Mouse (Mus musculus) natural killer cell, adult 2 months (primary cell): ENCODE measurements around the gene Anks4b.

Experiments
- DNase-seq, 2 experiments: peaks; one replicate each; pipeline ENCODE4 v3.0.0; 2022; ENCODE audit warnings: low spot score in 2 of 2

Anks4b gene

DNA sequence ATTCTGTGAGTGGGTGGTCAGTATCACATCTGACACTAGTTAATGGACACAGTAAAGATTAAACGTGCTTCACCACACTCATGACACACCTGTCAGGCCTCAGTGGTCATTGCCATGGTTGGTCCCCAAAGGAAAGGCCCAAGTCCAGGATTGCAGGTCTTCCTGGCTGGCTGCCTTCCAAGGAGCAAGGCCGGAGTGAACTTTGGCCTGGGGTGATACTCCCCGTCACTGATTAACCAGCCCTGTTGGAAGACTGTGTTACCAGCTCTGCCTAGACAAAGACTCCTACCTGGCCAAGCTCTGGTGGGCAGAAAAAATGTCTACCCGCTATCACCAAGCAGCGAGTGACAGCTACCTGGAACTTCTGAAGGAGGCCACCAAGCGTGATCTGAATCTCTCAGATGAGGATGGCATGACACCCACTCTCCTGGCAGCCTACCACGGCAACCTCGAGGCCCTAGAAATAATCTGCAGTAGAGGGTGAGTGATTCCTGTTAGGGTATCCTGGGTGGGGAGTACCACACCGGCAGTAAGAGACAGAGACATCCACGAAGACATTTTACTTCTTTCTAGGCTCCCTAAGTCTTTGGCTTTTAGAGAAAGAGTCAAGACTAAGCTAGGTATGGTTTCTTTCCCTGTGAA is at the start of gene Anks4b:
TSS of gene Anks4b (plus strand) at position 256 of the 642 bp plus-strand sequence.
- DNase-seq = no peak

DNA sequence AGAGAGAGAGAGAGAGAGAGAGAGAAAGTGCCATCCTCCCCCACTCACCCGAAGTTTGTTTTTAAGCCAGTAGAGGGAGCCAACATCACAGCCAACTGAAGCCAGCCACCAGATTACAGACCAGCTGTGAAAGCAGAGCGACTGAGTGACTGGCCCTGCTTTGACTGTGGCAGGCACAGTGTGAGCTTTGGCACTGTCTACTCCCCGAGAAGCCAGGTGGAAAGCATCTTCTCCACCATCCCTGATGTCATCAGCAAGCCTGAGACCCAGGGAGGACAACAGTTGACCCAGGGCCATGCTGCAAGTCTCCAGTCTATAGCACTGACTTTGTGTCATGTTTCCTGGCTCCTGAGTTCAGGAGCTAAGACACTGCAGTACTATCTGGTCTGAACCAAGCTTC is 48.8 kb upstream of the Anks4b start:
- DNase-seq = no peak

DNA sequence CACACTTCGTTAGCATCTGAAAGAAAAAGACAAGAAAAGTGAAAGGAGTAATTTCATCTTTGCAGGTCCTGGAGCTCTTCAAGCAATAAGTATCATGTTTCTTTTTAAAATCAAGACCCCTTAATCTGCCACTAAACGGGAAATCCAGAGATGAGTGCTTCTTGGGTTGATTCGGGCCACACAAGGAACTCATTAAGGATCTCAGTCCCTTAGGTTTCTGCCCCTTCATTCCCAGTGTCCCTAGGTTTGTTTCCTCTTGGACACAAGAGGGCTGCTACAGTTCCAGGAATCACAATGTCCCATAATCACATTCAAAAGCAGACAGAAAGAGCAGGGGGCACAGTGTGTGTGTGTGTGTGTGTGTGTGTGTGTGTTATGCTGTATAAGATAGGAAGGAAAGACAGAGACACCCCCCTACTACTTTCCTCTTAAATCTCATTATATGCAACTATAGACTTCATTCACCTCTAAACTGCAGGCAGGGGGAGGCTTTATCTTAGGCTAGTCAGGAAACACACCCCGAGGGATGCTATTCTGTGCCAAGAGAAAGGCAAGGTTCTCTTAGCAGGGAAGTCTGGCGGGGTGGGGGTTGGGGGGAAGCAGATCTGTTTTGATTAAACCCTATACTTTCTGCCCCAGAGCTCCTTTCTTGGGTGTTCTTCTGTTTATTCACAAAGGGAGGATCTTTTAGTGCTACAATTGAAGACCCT is 46.5 kb upstream of the Anks4b start:
- no peak for DNase-seq

DNA sequence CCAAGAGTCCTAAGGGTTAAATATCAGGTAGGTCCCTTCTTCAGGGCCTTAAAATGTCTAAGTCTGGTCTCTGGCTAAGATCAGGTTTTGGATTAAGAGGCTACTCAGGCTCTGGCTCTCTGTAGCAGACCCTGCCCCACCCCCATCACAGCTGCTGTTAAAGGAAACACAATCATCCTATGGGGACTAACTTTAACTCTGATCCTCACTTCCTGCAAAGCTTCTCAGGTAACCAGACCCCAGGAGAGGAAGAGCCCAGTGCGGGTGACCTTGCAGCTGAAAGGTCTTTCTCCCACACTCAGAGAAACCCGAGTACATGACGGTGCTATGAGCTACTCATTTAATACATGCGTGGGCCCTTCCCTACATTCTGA is 46.0 kb upstream of the Anks4b start:
- DNase-seq = no peak

DNA sequence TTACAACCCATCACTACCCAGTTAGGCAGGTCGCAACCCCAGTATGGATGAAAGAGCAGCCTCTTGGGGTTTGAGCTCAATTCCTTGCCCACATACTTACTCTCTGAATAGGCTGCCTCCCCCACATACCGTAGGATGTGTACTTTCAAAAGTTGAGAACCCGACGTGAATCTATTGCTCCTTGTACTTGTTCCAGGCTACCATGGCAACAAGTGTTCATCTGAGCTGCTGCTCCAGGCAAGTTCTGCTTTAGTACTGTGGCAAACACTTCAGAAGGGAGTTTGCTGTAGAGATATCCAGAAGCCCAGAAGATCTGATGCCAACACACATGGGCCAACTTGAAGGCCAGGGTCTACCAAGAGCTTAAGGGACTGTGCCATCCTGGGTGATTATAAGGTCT is 44.7 kb upstream of the Anks4b start:
- no peak for DNase-seq

DNA sequence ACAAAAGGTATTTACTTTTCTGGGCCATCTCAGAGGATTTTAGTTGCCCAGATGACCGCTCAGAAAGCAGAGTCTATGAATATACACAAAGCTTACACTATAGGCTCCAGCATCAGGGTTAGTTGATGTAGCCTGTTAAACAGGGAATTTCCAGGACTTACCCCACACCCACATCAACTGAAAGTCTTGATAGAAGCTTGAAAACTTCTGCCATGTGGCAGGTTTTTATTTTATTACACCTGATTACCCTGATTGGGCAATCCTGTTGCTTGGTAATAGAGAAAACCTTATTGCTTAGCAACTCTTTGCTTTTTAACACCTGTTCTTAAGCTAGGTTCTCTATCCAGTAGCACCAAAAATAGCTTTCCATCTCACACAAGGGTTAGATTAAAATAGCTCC is 30.9 kb upstream of the Anks4b start:
- no peak for DNase-seq

DNA sequence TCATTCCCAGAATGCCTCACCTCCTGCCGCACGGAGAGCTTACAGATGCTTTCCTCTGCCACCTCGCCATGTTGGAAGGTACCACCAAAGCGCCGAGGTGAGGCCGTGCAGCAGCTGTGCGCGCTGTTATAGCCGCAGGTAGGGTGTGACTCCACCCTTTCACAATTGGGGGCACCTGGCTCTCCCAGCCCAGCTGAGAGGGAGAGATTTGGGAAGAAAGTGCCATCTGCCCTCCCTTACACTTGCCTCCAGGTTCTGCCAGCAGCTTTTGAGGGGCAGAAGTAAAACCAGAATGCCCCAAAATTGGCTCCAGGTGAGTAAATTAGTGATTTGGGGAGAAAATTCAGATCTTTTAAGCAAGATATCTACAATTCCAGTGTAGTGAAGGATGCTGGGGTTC is 28.5 kb upstream of the Anks4b start, which contains the start of gene Zp2:
TSS of gene Zp2 (minus strand) at position 101 of the 400 bp plus-strand sequence.
- no peak for DNase-seq

DNA sequence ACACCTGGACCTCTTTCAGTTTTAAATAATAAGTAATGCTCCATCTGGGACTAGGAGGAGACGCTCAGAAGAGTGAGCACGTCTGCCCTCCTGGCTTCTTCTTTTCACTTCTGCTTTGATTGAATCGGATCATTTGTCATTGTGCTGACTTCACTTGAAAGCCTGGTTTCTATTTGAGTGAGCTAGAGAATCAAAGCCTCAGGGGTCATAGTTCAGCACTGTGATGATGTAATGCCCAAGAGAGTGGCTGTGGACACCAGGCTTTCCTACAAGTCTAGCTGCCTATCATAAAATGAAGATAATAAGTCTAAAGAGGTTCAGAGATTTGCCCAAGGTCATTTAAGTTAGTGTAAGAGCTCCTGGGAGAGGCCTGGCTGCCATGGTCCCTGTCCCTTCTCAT is 23.4 kb upstream of the Anks4b start:
- DNase-seq = no peak

DNA sequence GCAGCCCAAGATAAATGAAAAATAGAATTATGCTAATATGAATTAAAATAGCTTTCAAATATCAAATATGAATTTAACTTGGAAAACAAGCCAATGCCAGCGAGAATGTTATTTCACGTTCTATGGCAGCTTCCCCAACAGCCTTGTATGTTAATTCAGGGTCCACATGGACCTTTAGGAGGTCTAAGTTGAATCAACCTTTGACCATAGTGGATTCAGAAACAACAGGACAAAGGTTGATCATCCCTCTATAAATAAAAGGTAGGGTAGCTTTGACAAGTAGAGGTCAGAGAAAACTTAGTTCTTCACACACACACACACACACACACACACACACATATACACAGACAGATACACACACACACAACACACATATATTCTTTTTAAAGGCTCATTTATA is 22.8 kb upstream of the Anks4b start:
- no peak for DNase-seq

DNA sequence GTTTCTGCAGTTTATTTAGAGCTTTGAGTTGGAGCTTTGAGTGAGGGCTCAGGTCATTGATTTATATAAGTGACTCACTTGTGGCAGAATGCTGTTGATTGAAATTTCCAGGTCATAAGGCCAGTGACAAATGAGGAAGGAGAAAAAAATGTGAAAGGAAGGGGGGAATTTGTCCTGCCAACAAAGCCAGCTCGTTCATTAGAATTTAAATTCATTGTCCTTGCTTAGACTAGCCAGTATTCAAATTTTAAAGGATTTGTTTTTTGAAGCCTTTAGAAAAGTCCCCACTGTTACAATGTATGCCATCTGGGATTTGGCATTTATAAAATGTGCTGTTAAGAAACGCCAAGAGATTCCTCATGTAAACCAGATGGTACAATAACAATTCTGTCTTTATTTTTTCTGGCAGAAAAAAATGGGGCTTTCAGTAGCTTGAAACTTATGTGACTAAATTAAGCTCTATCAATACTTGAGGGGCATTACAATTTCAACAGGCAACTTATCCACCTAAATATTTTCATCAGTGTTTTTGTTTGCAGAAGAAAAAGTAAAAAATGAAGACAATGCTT is 16.7 kb upstream of the Anks4b start:
- no peak for DNase-seq

DNA sequence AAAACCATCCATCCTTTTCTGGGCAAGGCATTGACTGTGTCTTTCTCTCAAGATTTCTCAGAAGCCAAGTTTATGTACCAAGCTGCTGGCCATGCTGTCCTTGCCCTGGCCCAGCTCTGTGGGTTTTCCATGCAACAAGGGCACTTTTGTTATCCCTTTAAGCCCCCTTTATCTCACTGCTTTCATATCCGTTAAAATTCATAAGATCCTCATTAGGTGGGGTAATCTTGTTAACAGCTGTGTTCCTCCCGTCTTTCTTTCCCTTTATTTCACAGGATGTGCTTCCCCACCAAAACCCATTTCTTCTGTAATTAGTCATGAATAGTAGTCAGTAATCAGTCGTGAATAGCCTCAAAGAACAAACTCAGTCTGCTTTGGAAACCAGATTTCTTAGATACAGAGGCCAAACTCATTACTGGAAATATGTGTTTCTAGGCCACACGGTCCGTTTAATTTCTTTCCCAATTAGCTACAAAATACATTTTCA is 16.0 kb upstream of the Anks4b start:
- no peak for DNase-seq

DNA sequence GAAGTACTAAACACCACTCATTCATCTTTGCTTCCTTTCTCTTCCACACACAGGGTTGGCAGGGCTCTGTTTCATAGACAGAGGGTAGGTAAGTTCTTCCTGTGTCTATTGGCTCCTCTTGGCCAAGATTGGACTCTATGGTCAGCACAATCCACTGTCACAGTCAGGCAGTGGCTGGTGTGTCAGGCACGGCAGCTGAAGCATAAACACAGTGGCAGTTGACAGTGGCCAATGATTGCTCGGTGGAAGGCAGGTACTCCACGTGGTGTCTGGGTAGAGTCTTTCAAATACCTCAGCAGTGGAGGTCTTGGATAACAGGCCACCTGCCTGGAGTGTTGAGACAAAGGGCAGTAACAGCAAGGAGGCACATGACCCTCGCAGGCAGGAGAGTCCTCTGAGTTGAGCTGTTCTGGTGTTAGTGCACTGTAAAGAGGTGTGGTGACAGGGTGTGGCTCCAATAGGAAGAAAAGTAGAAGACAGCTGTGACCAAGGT is 15.5 kb upstream of the Anks4b start:
- no peak for DNase-seq

DNA sequence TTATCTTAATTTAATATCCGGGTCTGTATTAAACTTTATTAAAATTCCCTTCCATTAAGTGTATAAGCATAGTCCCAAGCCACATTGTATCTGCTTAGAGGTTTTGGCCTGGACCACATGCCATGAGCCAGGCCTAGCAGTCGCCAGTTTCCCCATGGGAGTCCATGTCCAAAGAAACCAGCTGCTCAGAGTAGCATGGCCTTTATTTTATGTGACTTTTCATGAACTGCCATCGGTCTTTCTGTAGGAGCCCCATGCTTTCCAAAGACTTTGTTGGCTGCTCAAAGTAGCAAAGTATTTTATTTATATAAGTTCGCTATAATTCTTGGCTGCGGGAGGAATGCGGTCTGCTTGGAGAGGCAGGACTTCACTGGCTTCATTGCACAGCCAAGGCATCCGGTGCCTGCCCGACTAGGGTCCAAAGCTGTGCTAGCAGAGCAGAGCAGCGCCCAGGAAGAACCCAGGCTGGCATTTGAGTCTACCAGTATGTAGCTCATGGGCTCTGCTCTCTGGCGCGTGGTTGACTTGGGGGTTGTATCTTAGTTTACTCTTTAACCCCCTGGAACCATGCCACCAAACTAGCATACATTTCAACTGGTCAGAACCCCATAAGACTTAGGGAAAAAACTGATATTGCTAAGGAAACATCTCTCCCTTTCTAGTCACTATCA is 9.9 kb upstream of the Anks4b start:
- DNase-seq = no peak

DNA sequence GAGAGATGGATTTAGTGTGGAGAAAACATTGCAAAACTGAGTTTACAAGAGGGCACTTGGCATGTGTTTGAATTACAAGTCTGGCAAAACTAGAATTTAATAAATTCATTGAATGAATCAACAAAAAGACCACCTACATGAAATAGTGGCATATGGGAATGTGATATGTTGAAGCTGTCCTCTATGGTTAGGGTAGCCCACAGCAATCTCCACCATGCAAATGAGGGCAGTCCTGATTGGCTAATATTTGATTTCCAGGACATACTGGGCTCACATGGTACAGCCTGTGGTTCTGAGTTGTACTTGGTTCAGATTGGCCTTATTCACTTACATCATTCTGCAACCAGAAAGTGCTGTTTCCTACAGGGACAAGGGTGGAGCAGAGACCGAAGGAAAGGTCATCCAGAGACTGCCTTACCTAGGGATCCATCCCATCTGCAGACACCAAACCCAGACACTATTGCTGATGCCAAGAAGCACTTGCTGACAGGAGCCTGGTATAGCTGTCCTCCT is 1.4 kb upstream of the Anks4b start:
- DNase-seq = no peak

DNA sequence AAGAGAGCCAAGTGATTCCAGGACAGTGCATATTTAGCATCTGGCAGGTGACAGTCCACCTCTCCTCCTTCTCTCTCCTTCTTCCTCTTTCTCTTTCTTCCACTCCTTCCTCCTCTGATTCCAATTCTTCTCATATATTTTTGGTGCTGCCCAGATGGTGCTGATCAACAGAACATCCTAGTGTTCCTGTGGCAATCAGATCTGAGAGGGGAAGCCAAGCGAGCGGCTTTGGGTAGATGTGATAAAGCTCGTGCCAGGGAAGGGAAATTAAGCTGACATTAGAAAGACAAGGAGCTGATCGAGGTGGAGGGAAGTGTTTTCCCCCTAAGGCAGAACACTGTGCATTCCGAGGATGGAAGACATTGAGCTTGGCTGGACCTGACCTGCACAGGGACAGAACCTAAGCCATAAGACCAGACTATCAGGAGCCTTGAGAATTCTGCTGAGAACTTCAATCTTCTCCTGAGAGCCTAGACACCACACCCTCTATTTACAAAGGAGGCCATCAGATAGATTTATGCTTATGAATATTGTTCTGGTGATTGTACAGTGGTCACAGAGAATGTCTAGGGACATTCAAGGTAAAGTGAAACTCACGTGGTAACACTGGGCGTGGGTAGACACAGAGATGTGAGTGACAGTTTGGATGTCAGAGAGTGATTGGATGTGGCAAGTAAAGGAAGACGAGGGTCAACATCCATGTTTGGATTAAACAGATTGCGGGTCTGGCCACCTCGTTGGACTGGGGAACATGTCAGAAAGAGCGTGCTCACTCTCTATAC is 1.3 kb downstream of the Anks4b start:
- no peak for DNase-seq

DNA sequence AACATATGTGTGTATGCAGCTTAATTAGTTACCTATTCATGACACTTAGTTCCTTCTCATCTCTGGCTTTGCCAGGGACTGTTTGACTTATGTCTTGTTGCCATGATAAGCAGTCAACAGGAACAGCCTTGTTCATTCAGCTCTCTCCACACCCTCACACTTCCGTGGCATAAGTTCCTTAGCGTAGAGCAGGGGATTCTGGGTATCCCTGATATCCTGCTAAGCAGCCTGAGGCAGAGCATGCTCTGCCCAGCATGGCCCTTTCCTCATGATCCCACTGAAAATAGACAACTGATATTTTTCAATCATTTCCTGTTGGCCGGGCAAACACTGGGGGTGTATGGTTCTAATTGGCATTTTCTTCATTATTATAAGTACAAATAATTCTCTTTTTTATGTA is 4.0 kb downstream of the Anks4b start:
- no peak for DNase-seq

DNA sequence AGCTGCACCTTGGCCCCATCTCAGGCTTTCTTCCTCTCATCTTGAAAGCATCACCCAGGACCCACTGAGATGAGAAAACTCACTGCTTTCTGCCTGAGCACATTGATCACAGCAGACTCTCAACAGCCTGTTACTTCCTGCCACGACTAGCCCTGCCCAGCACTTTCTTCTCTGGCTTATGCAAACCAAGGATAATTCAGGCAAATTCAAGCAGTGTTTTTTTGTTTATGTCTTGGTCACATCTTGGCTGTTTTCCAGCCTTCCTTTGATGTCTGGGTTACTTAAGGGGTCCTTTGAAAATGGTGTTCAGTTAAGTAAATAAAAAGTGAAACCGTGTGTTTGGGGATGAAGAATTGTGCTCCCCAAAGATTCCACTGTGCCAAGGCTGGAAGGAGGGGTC is 5.3 kb downstream of the Anks4b start:
- DNase-seq = no peak

DNA sequence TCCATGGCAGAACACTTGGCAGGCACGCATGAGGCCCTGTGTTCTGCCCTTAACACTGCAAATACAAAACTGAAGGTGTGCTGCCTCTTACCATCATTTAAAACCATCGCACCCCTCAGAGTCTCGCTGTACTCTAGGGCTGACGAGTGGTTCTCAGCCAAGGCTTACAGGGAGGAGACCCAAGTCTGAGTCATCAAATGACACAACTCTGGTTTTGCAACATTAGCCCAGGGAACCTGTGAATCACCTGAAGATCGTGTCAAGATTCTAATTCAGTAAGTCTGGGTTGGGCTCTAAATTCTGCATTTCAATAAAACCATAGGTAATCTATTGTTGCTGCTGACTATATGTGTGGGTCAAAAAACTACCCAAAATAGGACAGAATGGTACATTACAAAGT is 6.9 kb downstream of the Anks4b start:
- no peak for DNase-seq

DNA sequence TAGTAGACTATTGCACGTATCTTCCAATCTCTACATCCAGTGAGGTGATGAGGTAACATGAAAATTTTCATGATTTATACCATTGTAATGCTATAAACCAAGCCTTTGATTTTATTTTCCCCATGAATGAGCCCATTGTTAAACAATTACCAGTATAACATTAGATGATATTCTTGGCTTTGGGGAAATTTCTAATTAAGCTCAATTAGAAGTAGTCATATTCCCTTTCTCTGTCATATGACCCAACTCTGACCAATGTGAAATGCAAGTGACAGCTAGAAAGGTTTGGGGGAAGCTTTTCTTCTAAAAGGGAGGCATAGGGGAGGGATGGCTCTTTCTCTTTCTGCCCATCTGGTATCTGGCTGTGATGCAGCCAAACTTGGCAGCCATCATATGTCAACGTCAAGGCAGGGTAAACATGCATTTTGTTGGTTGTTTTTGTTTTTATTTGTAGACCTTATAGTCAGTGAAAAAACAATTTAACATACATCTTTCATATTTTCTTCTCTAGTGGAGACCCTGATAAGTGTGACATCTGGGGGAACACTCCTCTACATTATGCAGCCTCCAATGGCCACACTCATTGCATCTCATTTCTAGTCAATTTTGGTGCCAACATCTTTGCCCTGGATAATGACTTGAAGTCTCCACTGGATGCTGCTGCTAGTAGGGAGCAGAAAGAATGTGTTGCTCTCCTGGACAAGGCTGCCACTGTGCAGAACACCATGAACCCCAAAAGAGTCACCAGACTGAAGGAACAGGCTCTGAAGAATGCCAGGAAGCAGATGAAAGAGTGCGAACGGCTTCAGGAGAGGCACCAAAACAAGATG is 8.0 kb downstream of the Anks4b start:
- no peak for DNase-seq

DNA sequence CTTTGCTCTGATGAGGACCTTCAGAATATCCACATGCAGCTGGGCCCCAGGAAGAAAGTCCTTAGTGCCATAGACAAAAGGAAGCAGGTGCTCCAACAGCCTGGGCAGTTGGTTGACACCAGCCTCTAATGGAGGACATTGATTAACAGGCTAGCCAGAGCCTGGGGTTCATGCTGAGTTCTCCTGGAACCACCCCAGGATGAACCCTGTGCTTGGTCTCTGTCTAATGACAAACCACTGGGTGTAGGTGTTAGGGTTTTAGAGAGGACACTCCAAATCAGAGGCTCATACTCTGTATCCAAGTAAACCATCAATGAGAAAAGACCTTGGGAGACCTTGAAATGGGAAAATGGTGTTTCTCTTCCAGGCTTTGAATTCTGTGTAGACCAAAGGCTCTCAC is 9.2 kb downstream of the Anks4b start:
- DNase-seq = no peak

DNA sequence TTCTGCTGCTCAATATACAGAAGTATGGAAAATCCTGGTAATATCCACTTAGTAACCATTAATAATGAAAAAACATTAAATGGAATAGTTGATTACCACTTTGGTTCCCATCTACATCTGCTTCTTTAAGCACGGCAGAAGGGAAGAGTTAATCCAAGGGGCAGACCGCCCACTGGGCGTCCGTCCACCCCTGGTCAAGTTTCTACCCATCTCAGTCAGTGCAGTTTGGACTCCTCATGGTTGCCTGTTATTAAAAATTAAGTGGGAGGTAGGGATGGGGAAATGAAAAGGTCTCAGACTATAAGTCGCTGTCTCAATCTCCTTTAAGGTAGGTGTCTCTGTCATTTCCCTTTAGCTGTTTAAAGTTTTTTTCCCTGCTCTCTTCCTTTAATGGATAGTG is 15.3 kb downstream of the Anks4b start:
- DNase-seq = no peak
